Mouse (Mus musculus) limb, embryonic 11.5 days (tissue): ENCODE data around the gene Afap1l2. TPM values are rescaled to one million over a fixed set of nuclear protein-coding genes. Genes with fewer than 3 reads are reported as not detected.
A peak's percentile ranks its signal among the peaks of the same experiment; 100 is the strongest.

ENCODE experiments used
- ATAC-seq: fragments of 200-750 bp; cut with Nextera tagmentation; 2 replicates; pipeline ENCODE4 v1.8.0; 2017; ENCODE audit warnings: low read depth; ENCODE audit not compliant: insufficient number of reproducible peaks, low FRiP score, low TSS enrichment
- DNase-seq: peaks from one replicate; pipeline ENCODE4 v3.0.0-alpha.2; 2015; ENCODE audit warnings: low spot score
- H3K27ac ChIP-seq: fragments of 300-500 bp; sonication (generic); replicated peaks from 2 replicates; pipeline ENCODE4 v1.5.1; 2014; ENCODE audit warnings: low read depth, mild to moderate bottlenecking, low read length
- H3K27me3 ChIP-seq: fragments of 300-500 bp; sonication (generic); 2 replicates; pipeline ENCODE4 v1.6.1; 2014; ENCODE audit warnings: mild to moderate bottlenecking, low read length, mixed read lengths; ENCODE audit not compliant: control insufficient read depth, insufficient read depth
- H3K36me3 ChIP-seq: fragments of 300-500 bp; sonication (generic); 2 replicates; pipeline ENCODE4 v1.6.1; 2014; ENCODE audit warnings: mild to moderate bottlenecking, low read length, moderate library complexity, mixed read lengths; ENCODE audit not compliant: control insufficient read depth, insufficient read depth
- H3K4me1 ChIP-seq: fragments of 300-500 bp; sonication (generic); 2 replicates; pipeline ENCODE4 v1.6.1; 2014; ENCODE audit warnings: low read length, mixed read lengths; ENCODE audit not compliant: control insufficient read depth, insufficient read depth
- H3K4me2 ChIP-seq: fragments of 300-500 bp; sonication (generic); 2 replicates; pipeline ENCODE4 v1.6.1; 2014; ENCODE audit warnings: low read depth, mild to moderate bottlenecking, moderate library complexity; ENCODE audit not compliant: severe bottlenecking
- H3K4me3 ChIP-seq: fragments of 300-500 bp; sonication (generic); 2 replicates; pipeline ENCODE4 v1.5.1; 2014; ENCODE audit warnings: low read depth, low read length
- H3K9ac ChIP-seq: fragments of 300-500 bp; sonication (generic); 2 replicates; pipeline ENCODE4 v1.6.1; 2014; ENCODE audit warnings: mild to moderate bottlenecking, low read length
- H3K9me3 ChIP-seq: fragments of 300-500 bp; sonication (generic); 2 replicates; pipeline ENCODE4 v1.6.1; 2016; ENCODE audit warnings: low read length; ENCODE audit not compliant: control insufficient read depth
- WGBS: fragments of 180-500 bp; shearing (Covaris S2); extraction: QIAGEN DNeasy Blood & Tissue Kit; methylation state at CpG from one replicate; pipeline ENCODE4 v1.1.7; 2014; 5-methylcytosine and 5-hydroxymethylcytosine counted together
- polyA plus RNA-seq: library from polyadenylated mRNA; unstranded; fragments of >200 nt; fragmentation: Nextera tagmentation; extraction: Ambion mirVana; gene quantifications from 2 replicates; pipeline ENCODE4 v1.2.1, GENCODE M21; 2014

Afap1l2 gene
- polyA plus RNA-seq, 1 experiment from 2014 or later = 1.8 TPM

DNA sequence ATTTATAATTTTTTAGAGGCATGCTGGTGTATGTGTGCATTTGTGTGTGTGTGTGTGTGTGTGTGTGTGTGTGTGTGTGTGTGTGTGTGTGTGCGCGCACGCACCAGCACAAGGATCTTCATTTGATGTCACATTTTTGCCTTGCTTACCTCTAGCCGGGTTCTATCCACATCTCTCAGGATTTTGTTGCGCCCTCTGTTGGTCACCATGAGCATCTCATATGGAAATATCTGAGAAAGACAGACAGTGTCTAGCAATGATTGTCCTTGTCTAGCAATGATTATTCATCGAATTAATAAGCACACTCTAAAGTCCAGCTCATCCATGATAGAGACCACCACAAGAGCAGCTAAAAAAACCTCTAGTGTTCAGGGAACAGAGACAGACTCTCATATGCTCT is 31.2 kb upstream of the Afap1l2 start:
- Histone ChIP-seq H3K36me3 (no peaks in the 10 kb centered on the region), H3K27ac (no peak overlapping the region), H3K9me3 (no peaks in the 10 kb centered on the region), H3K9ac (no peak overlapping the region), H3K4me2 (no peak overlapping the region), H3K4me3 (no peak overlapping the region), H3K27me3 (no peaks in the 10 kb centered on the region), H3K4me1 (no peaks in the 10 kb centered on the region)
- no peak for ATAC-seq
- 64% methylated on average over 6 of the region's 6 CpGs for WGBS
- peak; percentile 43 for DNase-seq

DNA sequence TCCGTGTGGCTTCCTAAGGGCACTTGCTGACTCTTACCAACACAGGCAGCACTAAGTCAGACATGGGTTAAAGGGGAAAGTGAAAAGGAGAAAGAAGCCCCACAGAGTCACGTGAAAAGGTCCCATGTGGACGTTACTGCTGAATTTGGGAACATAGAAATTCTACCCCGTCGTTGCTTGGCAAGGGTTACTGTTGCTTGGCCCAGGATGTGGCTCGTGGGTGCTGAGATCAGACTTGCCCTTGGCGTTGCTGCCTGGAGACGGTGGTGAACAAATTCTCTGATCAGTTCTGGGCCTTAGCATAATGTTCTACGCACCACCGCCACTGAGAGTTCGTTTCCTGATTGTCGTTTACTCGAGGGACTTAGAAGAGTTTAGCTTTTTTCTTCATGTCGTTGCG is 28.8 kb upstream of the Afap1l2 start:
- Histone ChIP-seq H3K27me3 (no peaks in the 10 kb centered on the region), H3K9ac (no peak overlapping the region), H3K27ac (no peak overlapping the region), H3K4me2 (no peak overlapping the region), H3K4me1 (no peaks in the 10 kb centered on the region), H3K4me3 (no peak overlapping the region), H3K9me3 (no peaks in the 10 kb centered on the region), H3K36me3 (no peaks in the 10 kb centered on the region)
- ATAC-seq (no peak), DNase-seq (no peak)
- 85% methylated on average over 15 of the region's 15 CpGs for WGBS

GRCm38 (mm10) chr19:57031582-57031981 is 23.6 kb upstream of the Afap1l2 start:
- WGBS = 64% methylated on average over 4 of the region's 4 CpGs
- H3K4me1 ChIP-seq = no peaks in the 10 kb centered on the region
- H3K36me3 ChIP-seq = no peaks in the 10 kb centered on the region
- H3K4me2 ChIP-seq = no peak overlapping the region
- H3K9me3 ChIP-seq = peaks cover 2% of the 10 kb centered on the region; the same call in 1 of the 2 replicates
- ATAC-seq = no peak
- H3K4me3 ChIP-seq = no peak overlapping the region
- H3K27me3 ChIP-seq = no peaks in the 10 kb centered on the region
- peak; percentile 77 for DNase-seq
- no peak overlapping the region for H3K27ac ChIP-seq
- H3K9ac ChIP-seq = no peak overlapping the region

DNA sequence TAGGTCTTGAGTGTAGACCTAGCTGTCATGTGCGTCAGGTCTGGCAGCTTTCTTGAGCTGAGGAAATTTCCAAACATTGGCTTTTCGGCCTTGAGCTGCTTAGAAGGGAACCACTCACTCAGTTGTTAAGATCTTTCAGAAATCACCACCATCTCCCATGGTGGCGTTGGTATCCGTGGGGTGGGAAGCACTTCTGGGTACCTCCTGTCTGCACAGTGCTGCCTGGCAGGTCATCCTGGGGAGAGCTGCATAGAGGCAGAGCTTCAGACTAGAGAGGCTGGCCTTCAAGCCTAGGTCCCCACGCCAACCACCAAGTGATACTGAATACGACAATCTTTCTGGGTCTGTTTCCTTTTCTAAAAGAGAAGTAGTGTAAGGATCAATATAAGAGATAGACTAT is 21.4 kb upstream of the Afap1l2 start:
- H3K9ac ChIP-seq = no peak overlapping the region
- no peak for DNase-seq
- no peak for ATAC-seq
- peaks cover 3% of the 10 kb centered on the region; the same call in 1 of the 2 replicates for H3K9me3 ChIP-seq
- no peak overlapping the region for H3K4me2 ChIP-seq
- 92% methylated on average over 6 of the region's 6 CpGs for WGBS
- no peak overlapping the region for H3K27ac ChIP-seq
- H3K4me1 ChIP-seq = no peaks in the 10 kb centered on the region
- no peaks in the 10 kb centered on the region for H3K36me3 ChIP-seq
- no peak overlapping the region for H3K4me3 ChIP-seq
- no peaks in the 10 kb centered on the region for H3K27me3 ChIP-seq

DNA sequence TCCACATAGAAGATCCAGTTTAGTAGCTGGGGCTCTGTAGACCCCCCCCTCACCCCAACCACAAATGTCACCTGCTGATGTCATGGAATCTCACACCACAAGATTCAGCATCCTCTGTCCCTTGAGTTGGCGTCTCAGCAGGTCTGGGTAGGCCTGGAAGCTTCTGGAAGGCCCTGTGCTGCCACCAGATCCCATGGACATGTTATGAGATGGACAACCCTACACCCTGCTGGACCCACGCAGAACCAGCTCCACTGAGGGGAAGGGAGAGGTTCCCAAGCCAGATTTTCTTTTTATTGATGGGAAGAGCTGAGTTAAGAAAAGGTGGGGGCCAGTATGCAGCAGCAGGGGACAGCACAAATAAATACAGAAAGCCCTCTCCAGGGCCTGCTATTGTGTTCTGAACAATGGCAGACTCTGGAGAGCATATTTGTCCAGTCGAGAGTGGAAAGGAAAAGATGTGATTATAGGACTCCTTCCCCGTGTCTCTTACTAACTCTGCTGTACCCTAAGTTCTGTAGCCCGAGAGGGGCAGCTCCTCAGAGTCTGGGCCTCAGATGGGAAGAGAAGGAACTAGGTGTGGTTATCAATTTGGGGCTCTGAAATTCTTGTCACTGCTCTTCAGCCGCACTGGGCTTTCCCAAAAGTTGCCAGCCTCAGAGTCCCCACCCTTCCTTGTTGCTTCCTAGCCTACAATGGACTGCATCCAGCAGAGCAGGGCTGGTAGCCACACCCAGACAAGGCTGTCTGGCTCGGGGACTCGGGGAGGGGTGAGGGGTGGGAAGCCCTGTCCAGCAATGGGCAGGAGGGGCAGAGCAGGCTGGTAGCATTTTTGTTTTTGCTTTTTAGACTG is 20.5 kb upstream of the Afap1l2 start:
- no peak overlapping the region for H3K27ac ChIP-seq
- DNase-seq = no peak
- H3K36me3 ChIP-seq = no peaks in the 10 kb centered on the region
- no peaks in the 10 kb centered on the region for H3K27me3 ChIP-seq
- peaks cover 3% of the 10 kb centered on the region; the same call in 1 of the 2 replicates for H3K9me3 ChIP-seq
- H3K4me1 ChIP-seq = no peaks in the 10 kb centered on the region
- H3K4me2 ChIP-seq = no peak overlapping the region
- no peak for ATAC-seq
- H3K4me3 ChIP-seq = no peak overlapping the region
- WGBS = 66% methylated on average over 8 of the region's 8 CpGs
- no peak overlapping the region for H3K9ac ChIP-seq

GRCm38 (mm10) chr19:57026501-57026900 is 18.5 kb upstream of the Afap1l2 start:
- WGBS = 76% methylated on average over 4 of the region's 4 CpGs
- Histone ChIP-seq H3K4me1 (no peaks in the 10 kb centered on the region), H3K4me2 (no peak overlapping the region), H3K4me3 (no peak overlapping the region), H3K27me3 (no peaks in the 10 kb centered on the region), H3K9me3 (peaks cover 3% of the 10 kb centered on the region; the same call in 1 of the 2 replicates), H3K27ac (no peak overlapping the region), H3K9ac (no peak overlapping the region), H3K36me3 (no peaks in the 10 kb centered on the region)
- no peak for ATAC-seq
- no peak for DNase-seq

DNA sequence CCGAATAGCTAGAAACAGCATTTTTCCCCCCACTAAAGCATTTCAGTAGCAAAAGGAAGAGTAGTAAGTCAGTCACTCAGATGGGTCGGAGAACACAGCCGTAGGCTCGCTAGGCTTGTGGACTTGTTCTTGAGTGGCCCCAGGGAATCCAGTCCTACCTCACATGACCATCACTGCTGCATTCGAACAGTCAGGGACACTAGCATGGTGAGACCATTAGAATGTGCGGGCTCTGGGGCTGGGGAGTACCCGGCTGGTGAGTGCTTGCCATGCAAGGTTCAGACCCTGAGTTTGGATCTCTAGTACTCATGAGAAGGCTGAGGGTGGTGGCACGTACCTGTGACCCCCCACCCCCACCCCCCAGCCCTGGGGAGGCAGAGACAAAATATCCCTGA is 9.8 kb upstream of the Afap1l2 start:
- Histone ChIP-seq H3K36me3 (no peaks in the 10 kb centered on the region), H3K4me3 (no peak overlapping the region), H3K4me1 (peaks cover 3% of the 10 kb centered on the region; the same call in 1 of the 2 replicates), H3K9ac (no peak overlapping the region), H3K4me2 (no peak overlapping the region), H3K27me3 (no peaks in the 10 kb centered on the region), H3K27ac (no peak overlapping the region), H3K9me3 (no peaks in the 10 kb centered on the region)
- ATAC-seq = no peak
- WGBS = 83% methylated on average over 8 of the region's 8 CpGs
- DNase-seq = no peak

GRCm38 (mm10) chr19:57016995-57017784 is 9.2 kb upstream of the Afap1l2 start:
- no peak for DNase-seq
- Histone ChIP-seq H3K27me3 (no peaks in the 10 kb centered on the region), H3K27ac (no peak overlapping the region), H3K36me3 (no peaks in the 10 kb centered on the region), H3K4me1 (peaks cover 3% of the 10 kb centered on the region; the same call in 1 of the 2 replicates), H3K9me3 (no peaks in the 10 kb centered on the region), H3K4me3 (no peak overlapping the region), H3K4me2 (no peak overlapping the region), H3K9ac (no peak overlapping the region)
- 61% methylated on average over 15 of the region's 15 CpGs for WGBS
- ATAC-seq = no peak
